40 mouse cellular contexts compared by ENCODE assay signal in the genomic region with DNA sequence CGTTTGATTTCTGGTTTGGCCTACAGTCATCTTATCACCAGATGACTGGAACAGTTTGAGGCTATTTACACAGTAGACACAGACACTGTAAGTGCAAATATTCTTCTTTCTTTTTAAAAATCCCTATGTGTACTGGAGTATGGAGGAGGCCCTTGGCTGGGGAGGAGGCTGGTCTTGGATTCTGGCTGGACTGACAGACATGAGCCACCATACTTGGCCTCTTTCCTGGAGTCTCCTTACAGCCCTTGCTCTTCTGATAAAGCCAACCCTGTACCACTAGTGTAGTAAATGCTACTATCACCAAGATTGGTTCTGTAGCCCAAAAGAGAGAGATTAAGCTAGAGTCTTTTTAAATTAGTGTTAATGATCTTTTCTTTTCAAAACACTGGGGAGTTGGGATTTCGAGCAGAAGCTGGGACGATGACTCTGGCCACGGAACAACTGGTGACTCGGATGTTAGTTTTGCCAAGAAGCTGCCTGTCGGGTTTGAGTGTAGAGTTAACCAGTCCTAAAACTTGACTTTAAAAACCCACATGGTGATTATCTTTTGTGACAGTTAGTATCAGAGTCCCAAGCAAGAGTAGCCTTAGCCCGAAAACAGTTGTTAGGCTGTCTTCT. TPM values are rescaled to one million over a fixed set of nuclear protein-coding genes. Genes with fewer than 3 reads are reported as not detected.
A peak's percentile ranks its signal among the peaks of the same experiment; 100 is the strongest.
DNase-seq lines count a peak whose midpoint lies in the region; ATAC-seq and TF ChIP-seq lines count a peak whose summit lies in the region.
"Had no signal": no experiment of that assay in that cellular context is flagged by ENCODE, and none has a peak within 500 bp of the region (broad histone marks: within the 10 kb centered on the region; RNA-seq: fewer than 3 reads in every experiment).

No protein-coding gene starts in this region.

- TF ChIP-seq POLR2A in lung, adult 2 months (IDR thresholded peaks at IDR 0.05; ENCODE audit: borderline replicate concordance, extremely low read depth, low read depth, low read length), result no peak

- H3K4me3 ChIP-seq in gastrocnemius, adult 2 months, result no peak overlapping the region
- H3K4me3 ChIP-seq in heart, embryonic 13.5 days, result no peak overlapping the region
- H3K4me3 ChIP-seq in heart, embryonic 10.5 days, result no peak overlapping the region
- no peak overlapping the region for H3K4me3 ChIP-seq in lung, embryonic 15.5 days
- H3K4me3 ChIP-seq in lung, adult 2 months (replicated peaks; ENCODE audit: extremely low read depth, low read depth, low read length), result no peak overlapping the region
- no peak overlapping the region for H3K4me3 ChIP-seq in forebrain, embryonic 12.5 days (replicated peaks)
- H3K4me3 ChIP-seq: forebrain, embryonic 13.5 days; hindbrain, embryonic 10.5 days; hindbrain, embryonic 15.5 days; myocyte; neural tube, embryonic 12.5 days had no signal

- H3K9me3 ChIP-seq in heart, embryonic 13.5 days, result no peaks in the 10 kb centered on the region
- no peaks in the 10 kb centered on the region for H3K9me3 ChIP-seq in heart, embryonic 10.5 days
- H3K9me3 ChIP-seq in lung, embryonic 15.5 days, result no peaks in the 10 kb centered on the region
- H3K9me3 ChIP-seq in forebrain, embryonic 12.5 days, result no peaks in the 10 kb centered on the region
- H3K9me3 ChIP-seq: forebrain, embryonic 13.5 days; hindbrain, embryonic 10.5 days; hindbrain, embryonic 15.5 days; neural tube, embryonic 12.5 days had no signal

- no peak overlapping the region for H3K4me2 ChIP-seq in heart, embryonic 13.5 days
- no peak overlapping the region for H3K4me2 ChIP-seq in lung, embryonic 15.5 days
- H3K4me2 ChIP-seq in forebrain, embryonic 12.5 days, result no peak overlapping the region
- H3K4me2 ChIP-seq: forebrain, embryonic 13.5 days; hindbrain, embryonic 15.5 days; midbrain, embryonic 11.5 days; neural tube, embryonic 12.5 days had no signal

- TF ChIP-seq CTCF in gastrocnemius, adult 2 months (IDR thresholded peaks at IDR 0.05), result no peak
- TF ChIP-seq CTCF in lung, adult 2 months (IDR thresholded peaks at IDR 0.05; ENCODE audit: insufficient read depth, low read length), result no peak

- H3K27ac ChIP-seq in gastrocnemius, adult 2 months, result no peak overlapping the region; the same call in 1 of the 2 replicates
- H3K27ac ChIP-seq in heart, embryonic 13.5 days (replicated peaks), result peak overlapping the region; percentile 36
- H3K27ac ChIP-seq in heart, embryonic 10.5 days, result no peak overlapping the region
- H3K27ac ChIP-seq in lung, embryonic 15.5 days, result peak overlapping the region; percentile 12
- no peak overlapping the region for H3K27ac ChIP-seq in forebrain, embryonic 12.5 days
- H3K27ac ChIP-seq: forebrain, embryonic 13.5 days; hindbrain, embryonic 10.5 days; hindbrain, embryonic 15.5 days; liver, embryonic 14.5 days; neural tube, embryonic 12.5 days; stomach, postnatal 0 days had no signal

- 71% methylated on average over 7 of the region's 7 CpGs for WGBS in heart, embryonic 13.5 days
- 79% methylated on average over 7 of the region's 7 CpGs for WGBS in heart, embryonic 10.5 days
- WGBS in lung, embryonic 15.5 days, result 73% methylated on average over 7 of the region's 7 CpGs
- 73% methylated on average over 7 of the region's 7 CpGs for WGBS in lung, adult 2 months
- WGBS in forebrain, embryonic 12.5 days, result 93% methylated on average over 7 of the region's 7 CpGs

- no peak for ATAC-seq in heart, embryonic 13.5 days (ENCODE audit: extremely low read depth, insufficient number of reproducible peaks, low FRiP score, low TSS enrichment)
- no peak for ATAC-seq in lung, embryonic 15.5 days (ENCODE audit: borderline replicate concordance, extremely low read depth, low FRiP score, low TSS enrichment)
- ATAC-seq in forebrain, embryonic 12.5 days (ENCODE audit: low FRiP score), result no peak
- ATAC-seq: forebrain, embryonic 13.5 days; inflammation-experienced regulatory T-cells, adult 6 months; midbrain, embryonic 16.5 days had no signal

- H3K27me3 ChIP-seq in heart, embryonic 13.5 days (replicated peaks), result no peaks in the 10 kb centered on the region
- H3K27me3 ChIP-seq in heart, embryonic 10.5 days (ENCODE audit: insufficient read depth, poor library complexity, severe bottlenecking), result no peaks in the 10 kb centered on the region
- no peaks in the 10 kb centered on the region for H3K27me3 ChIP-seq in lung, embryonic 15.5 days
- H3K27me3 ChIP-seq in forebrain, embryonic 12.5 days, result no peaks in the 10 kb centered on the region; the same call in 1 of the 2 replicates
- H3K27me3 ChIP-seq: forebrain, embryonic 13.5 days; hindbrain, embryonic 15.5 days; neural tube, embryonic 12.5 days had no signal

- peaks cover 56% of the 10 kb centered on the region for H3K4me1 ChIP-seq in heart, embryonic 13.5 days
- H3K4me1 ChIP-seq in heart, embryonic 10.5 days, result peaks cover 45% of the 10 kb centered on the region
- H3K4me1 ChIP-seq in lung, embryonic 15.5 days, result peaks cover 34% of the 10 kb centered on the region
- H3K4me1 ChIP-seq in lung, adult 2 months (ENCODE audit: control insufficient read depth, insufficient read depth, low read length), result peaks cover 42% of the 10 kb centered on the region
- peaks cover 7% of the 10 kb centered on the region; the same call in 1 of the 2 replicates for H3K4me1 ChIP-seq in forebrain, embryonic 12.5 days
- H3K4me1 ChIP-seq: hindbrain, embryonic 10.5 days; neural tube, embryonic 12.5 days had no signal

- H3K9ac ChIP-seq in heart, embryonic 13.5 days, result peak overlapping the region; percentile 10; the same call in 1 of the 2 replicates
- no peak overlapping the region for H3K9ac ChIP-seq in lung, embryonic 15.5 days
- no peak overlapping the region for H3K9ac ChIP-seq in forebrain, embryonic 12.5 days
- H3K9ac ChIP-seq: forebrain, embryonic 13.5 days; hindbrain, embryonic 15.5 days; liver, embryonic 14.5 days; neural tube, embryonic 12.5 days had no signal

- intact Hi-C loops in gastrocnemius, adult 2 months (cut with DNase I), result no loop called here

- peaks cover 44% of the 10 kb centered on the region for H3K36me3 ChIP-seq in heart, embryonic 13.5 days
- peaks cover 46% of the 10 kb centered on the region for H3K36me3 ChIP-seq in heart, embryonic 10.5 days
- H3K36me3 ChIP-seq in lung, embryonic 15.5 days, result peaks cover 23% of the 10 kb centered on the region
- H3K36me3 ChIP-seq in forebrain, embryonic 12.5 days (replicated peaks), result peaks cover 40% of the 10 kb centered on the region

- peak; percentile 36 for DNase-seq in gastrocnemius, adult 2 months
- no peak for DNase-seq in gastrocnemius, adult 8-10 months (ENCODE audit: low spot score in 2 of 2)
- no peak for DNase-seq in heart, embryonic 10.5 days (ENCODE audit: low spot score)
- no peak for DNase-seq in lung, adult 2 months
- DNase-seq in Muller cell, postnatal 12 days (ENCODE audit: inconsistent ontology term), result peak; percentile 58
- DNase-seq: adrenal gland, adult 2 months; adrenal gland, postnatal 36 days; cerebellum, adult 18-20 months; cerebellum, postnatal 14 days; kidney, adult 11 months; kidney, postnatal 14 days; layer of hippocampus, adult 9-11 months; liver; lung, postnatal 14 days; right cerebral cortex, adult 18-20 months; thymus, adult 18-20 months; thymus, postnatal 25 days had no signal

RNA-seq across cellular contexts. Expression of a gene that starts 40.1 kb away (rescaled TPM):
- total RNA-seq in gastrocnemius, adult 2 months (2021), result 1 to 10 TPM; 4.5 to 8.4 TPM
- 1 to 10 TPM; 2.7 to 5.5 (median 4.0) TPM for total RNA-seq in gastrocnemius, adult 8-10 months (2022)
- polyA plus RNA-seq in heart, embryonic 13.5 days (2015; fragmentation: Nextera tagmentation; extraction: Ambion mirVana), result 24.1 and 26.8 TPM in 2 replicates
- 35.9 and 37.4 TPM in 2 replicates for polyA plus RNA-seq in heart, embryonic 10.5 days (2016; fragmentation: Nextera tagmentation; extraction: Ambion mirVana)
- polyA plus RNA-seq in lung, embryonic 15.5 days (2015; fragmentation: Nextera tagmentation; extraction: Ambion mirVana), result 32.9 and 34.5 TPM in 2 replicates
- 18.5 and 21.6 TPM in 2 replicates for polyA plus RNA-seq in lung, adult 2 months (2012; rRNA removed)
- polyA plus RNA-seq in forebrain, embryonic 12.5 days (2016; fragmentation: Nextera tagmentation; extraction: Ambion mirVana), result 53.1 and 65.8 TPM in 2 replicates

RNA-seq across cellular contexts. Expression of a gene that starts 51.1 kb away (rescaled TPM):
- under 1 TPM; 0.13 to 0.31 TPM for total RNA-seq in gastrocnemius, adult 2 months (2021)
- total RNA-seq in gastrocnemius, adult 8-10 months (2022), result under 1 TPM; 0.07 to 0.46 (median 0.10) TPM
- polyA plus RNA-seq in heart, embryonic 13.5 days (2015; fragmentation: Nextera tagmentation; extraction: Ambion mirVana), result 1.1 and 1.8 TPM in 2 replicates
- 1.3 and 1.6 TPM in 2 replicates for polyA plus RNA-seq in heart, embryonic 10.5 days (2016; fragmentation: Nextera tagmentation; extraction: Ambion mirVana)
- polyA plus RNA-seq in lung, embryonic 15.5 days (2015; fragmentation: Nextera tagmentation; extraction: Ambion mirVana), result 2.0 and 2.4 TPM in 2 replicates
- 3.5 and 4.9 TPM in 2 replicates for polyA plus RNA-seq in lung, adult 2 months (2012; rRNA removed)
- 0.85 and 1.5 TPM in 2 replicates for polyA plus RNA-seq in forebrain, embryonic 12.5 days (2016; fragmentation: Nextera tagmentation; extraction: Ambion mirVana)
- total RNA-seq: megakaryocyte, adult 5-6 weeks; MEL had no signal

RNA-seq across cellular contexts. Expression of a gene that starts 53.8 kb away (rescaled TPM):
- not detected for total RNA-seq in gastrocnemius, adult 2 months (2021)
- not detected for total RNA-seq in gastrocnemius, adult 8-10 months (2022)
- not detected in 2 replicates for polyA plus RNA-seq in heart, embryonic 13.5 days (2015; fragmentation: Nextera tagmentation; extraction: Ambion mirVana)
- not detected in 2 replicates for polyA plus RNA-seq in heart, embryonic 10.5 days (2016; fragmentation: Nextera tagmentation; extraction: Ambion mirVana)
- polyA plus RNA-seq in lung, embryonic 15.5 days (2015; fragmentation: Nextera tagmentation; extraction: Ambion mirVana), result not detected in 2 replicates
- polyA plus RNA-seq in lung, adult 2 months (2012; rRNA removed), result not detected in 2 replicates
- polyA plus RNA-seq in forebrain, embryonic 12.5 days (2016; fragmentation: Nextera tagmentation; extraction: Ambion mirVana), result not detected in 2 replicates
- total RNA-seq: adrenal gland, adult 2 months; adrenal gland, postnatal 36 days; left cerebral cortex, postnatal 14 days; megakaryocyte, adult 5-6 weeks; MEL had no signal
- polyA plus RNA-seq: adrenal gland, adult 2 months; brain, embryonic 14.5 days; cortical plate, adult 2 months; embryonic facial prominence, embryonic 14.5 days; forebrain, embryonic 13.5 days; gonadal fat pad, adult 2 months; hindbrain, embryonic 10.5 days; hindbrain, embryonic 15.5 days; inflammation-experienced regulatory T-cells, adult 6 months; kidney, embryonic 14.5 days; limb, embryonic 11.5 days; liver, embryonic 14.5 days; midbrain, embryonic 11.5 days; midbrain, embryonic 16.5 days; myocyte; neural tube, embryonic 12.5 days; spleen, adult 2 months; stomach, postnatal 0 days had no signal

Comparison
In these comparisons a context has a peak if more than half of its experiments do, and no peak if none do; other contexts are left out.
1. DNase-seq: peak in gastrocnemius, adult 2 months (single experiment) and Muller cell, postnatal 12 days (single experiment); none in gastrocnemius, adult 8-10 months (0 of 2), heart, embryonic 10.5 days (single experiment) and lung, adult 2 months (single experiment).
2. H3K27ac ChIP-seq: peak in heart, embryonic 13.5 days (single experiment) and lung, embryonic 15.5 days (single experiment); none in gastrocnemius, adult 2 months (single experiment), heart, embryonic 10.5 days (single experiment) and forebrain, embryonic 12.5 days (single experiment).